Mouse (Mus musculus) testis, adult 2 months (tissue): ENCODE measurements at regions not wholly inside any gene's neighbourhood (a gene's known extent, or its start where the extent isn't known, plus 50 kb on each side); places are given as distances from the start of the nearest gene placed in this dataset.
A peak's percentile ranks its signal among the peaks of the same experiment; 100 is the strongest.

Source experiments
- CTCF ChIP-seq: fragments of 200-500 bp; IDR thresholded peaks from 2 replicates; pipeline ENCODE4 v1.5.1; 2012; ENCODE audit warnings: low read depth, mild to moderate bottlenecking, inconsistent platforms, low read length, moderate library complexity; ENCODE audit not compliant: control insufficient read depth, insufficient read depth, insufficient replicate concordance
- POLR2A ChIP-seq: fragments of 200-500 bp; IDR thresholded peaks from 2 replicates; pipeline ENCODE4 v1.6.1; 2012; ENCODE audit warnings: low read depth, mild to moderate bottlenecking, inconsistent platforms, low read length, moderate library complexity; ENCODE audit not compliant: control insufficient read depth

- TF ChIP-seq CTCF (peak; percentile 53; the same call in 1 of the 2 replicates), POLR2A (no peak)
Observed at GRCm38 (mm10) chr9:40616426-40617035, 53.9 kb upstream of the Gm21915 start.
